Mouse (Mus musculus): ENCODE measurements around the gene Rnf26.

The Rnf26 gene

DNA sequence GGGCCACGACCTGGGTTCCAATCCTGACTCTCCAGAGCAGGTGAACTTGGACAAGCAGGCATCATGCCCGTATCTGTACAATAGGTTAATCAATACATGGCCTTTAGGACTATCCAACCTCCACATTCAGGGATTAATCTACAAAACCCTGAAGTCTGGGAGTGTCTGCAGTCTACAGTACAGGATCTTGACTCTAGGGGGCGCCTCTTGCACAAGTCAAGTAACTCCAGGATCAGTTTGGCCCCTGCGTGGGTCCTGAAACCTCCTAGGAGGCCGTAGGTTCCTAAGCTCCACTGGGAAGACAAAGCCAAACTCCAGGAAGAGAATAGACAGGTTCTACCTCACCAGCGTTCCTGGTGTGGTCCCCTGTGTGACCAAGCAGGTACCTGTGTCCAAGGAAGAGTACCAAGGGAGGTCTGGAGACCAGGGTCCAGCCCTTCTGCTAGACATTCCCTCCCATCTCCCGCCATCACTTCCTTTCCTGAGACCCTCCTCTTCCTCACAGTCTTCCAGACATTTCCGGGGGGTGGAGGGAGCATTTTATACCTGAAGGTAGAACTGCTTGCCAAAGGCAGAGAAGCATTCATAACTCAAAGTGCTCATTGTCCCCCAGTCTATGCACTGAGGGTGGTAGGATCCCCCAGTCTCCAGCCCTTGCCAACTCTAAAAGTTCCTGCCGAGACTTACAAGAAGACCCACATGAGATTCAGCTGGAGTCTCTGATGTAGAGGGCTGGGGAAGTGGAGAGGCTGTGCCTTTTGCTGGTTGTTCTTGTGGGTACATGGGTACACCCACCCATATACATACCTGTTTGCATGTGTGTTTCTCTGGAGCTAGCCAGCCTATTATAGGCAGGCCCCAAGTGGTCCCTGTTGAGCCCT, 38.7 kb downstream of the Rnf26 start:
- peak; percentile 53 for DNase-seq

GRCm38 (mm10) chr9:44073115-44073514, 40.2 kb downstream of the Rnf26 start:
- no peak for DNase-seq

- DNase-seq = no peak
Observed at GRCm38 (mm10) chr9:44072599-44072915, 40.8 kb downstream of the Rnf26 start.

DNA sequence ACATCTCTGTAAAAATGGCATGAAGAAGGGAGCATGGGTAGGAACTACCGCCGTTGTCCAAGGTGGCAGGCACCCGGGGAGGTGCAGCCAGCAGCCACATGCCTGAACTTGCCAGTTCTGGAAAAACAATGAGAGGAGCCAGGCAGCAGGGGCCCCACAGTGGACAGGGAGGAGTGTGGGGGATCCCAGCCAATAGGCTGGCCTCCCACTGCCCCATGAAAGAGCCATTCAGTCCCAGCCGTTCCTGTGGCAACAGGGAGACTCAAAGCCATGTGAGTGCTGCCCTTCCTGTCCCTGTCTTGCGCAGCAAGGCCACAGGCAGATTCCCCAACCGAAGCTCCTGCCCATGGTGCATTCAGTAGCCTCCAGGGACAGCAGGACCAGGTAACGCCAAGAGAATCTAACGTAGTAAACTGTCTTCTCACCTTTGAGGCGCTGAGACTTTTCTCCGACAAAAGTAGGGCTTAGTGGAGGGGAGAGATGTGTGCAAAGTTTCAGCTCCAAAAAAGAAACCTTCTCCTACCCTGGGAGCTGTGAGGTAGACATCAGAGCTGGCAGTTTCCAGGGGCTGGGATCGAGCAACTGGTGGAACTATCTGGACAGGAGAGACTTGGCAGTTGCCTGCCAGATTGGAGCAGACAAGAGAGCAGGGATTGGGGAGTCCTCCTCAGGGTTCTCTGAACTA, 41.3 kb downstream of the Rnf26 start:
- no peak for DNase-seq

DNA sequence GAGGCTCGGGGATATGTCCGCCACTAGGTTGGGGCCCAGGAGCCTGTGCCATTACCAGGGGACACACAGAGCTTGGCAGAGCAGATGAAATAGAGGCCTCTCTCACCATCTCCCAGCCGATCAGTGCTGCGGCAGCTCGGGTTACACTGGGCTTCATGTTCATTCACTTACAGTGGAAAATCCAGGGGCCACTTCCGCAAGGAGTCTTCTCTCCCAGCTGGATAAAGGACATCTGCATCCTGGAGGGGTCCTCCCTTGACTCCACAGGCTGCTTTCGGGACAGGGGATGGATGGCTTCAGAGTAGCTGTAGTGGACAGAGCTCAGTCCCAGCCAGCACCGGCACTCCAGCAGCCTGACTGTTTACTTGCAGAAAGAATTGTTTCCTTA, 42.5 kb downstream of the Rnf26 start:
- no peak for DNase-seq

- no peak for DNase-seq
Observed at GRCm38 (mm10) chr9:44070113-44070843, 43.0 kb downstream of the Rnf26 start.

- no peak for DNase-seq
Observed at GRCm38 (mm10) chr9:44069252-44069651, 44.1 kb downstream of the Rnf26 start.

- no peak for DNase-seq
Observed at GRCm38 (mm10) chr9:44067960-44068330, 45.4 kb downstream of the Rnf26 start.

- DNase-seq = no peak
Observed at GRCm38 (mm10) chr9:44067241-44067959, 45.9 kb downstream of the Rnf26 start.

- DNase-seq = peak; percentile 95
Observed at GRCm38 (mm10) chr9:44066785-44067225, 46.5 kb downstream of the Rnf26 start, which contains the start of gene Usp2. TSS of gene Usp2 (plus strand) at chr9:44067021.

- no peak for DNase-seq
Observed at GRCm38 (mm10) chr9:44065177-44065576, 48.1 kb downstream of the Rnf26 start.

GRCm38 (mm10) chr9:44058606-44059005, 54.7 kb downstream of the Rnf26 start:
- DNase-seq = no peak

DNA sequence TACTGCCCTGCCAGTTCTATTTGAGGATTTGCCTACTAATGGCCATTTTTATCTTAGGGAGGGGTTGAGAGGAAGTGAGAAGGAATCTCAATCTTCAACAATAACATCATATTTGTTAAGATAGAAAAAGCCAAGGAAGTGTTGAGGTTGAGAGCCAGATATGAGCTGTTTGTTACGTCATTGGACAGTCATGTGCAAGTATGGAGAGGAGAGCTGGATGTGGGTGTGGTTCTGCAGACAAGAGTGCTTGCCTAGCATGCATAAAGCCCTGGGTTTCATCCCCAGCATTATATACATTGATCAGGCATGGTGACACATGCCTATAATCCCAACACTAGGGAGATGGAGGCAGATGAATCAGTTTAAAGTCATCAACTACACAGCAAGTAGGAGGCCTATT, 59.4 kb downstream of the Rnf26 start:
- no peak for DNase-seq

GRCm38 (mm10) chr9:44052855-44053254, 60.5 kb downstream of the Rnf26 start:
- no peak for DNase-seq

GRCm38 (mm10) chr9:44049381-44050165, 63.7 kb downstream of the Rnf26 start:
- no peak for DNase-seq

GRCm38 (mm10) chr9:44048541-44049380, 64.6 kb downstream of the Rnf26 start:
- no peak for DNase-seq

- no peak for DNase-seq
Observed at GRCm38 (mm10) chr9:44047571-44048490, 65.5 kb downstream of the Rnf26 start.

DNA sequence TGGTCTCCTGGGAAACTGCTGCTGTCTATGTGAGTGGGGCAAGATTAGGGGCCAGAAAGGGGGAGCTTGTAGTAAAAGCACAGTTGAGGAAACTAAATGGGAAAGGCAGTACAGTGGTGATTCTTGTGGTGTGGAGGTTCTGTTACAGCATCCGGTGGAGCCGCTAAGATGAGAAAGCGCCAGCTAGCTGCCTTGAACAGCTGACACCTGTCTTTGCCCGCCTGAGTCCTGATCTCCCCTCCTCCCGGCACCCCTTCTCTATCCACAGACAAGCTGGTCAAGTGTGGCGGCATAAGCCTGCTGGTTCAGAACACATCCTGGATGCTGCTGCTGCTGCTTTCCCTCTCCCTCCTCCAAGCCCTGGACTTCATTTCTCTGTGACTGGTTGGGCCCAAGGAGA, 66.2 kb downstream of the Rnf26 start:
- no peak for DNase-seq

GRCm38 (mm10) chr9:44046426-44046825, 66.9 kb downstream of the Rnf26 start:
- no peak for DNase-seq

- DNase-seq = no peak
Observed at GRCm38 (mm10) chr9:44045884-44046272, 67.4 kb downstream of the Rnf26 start.
